Mouse (Mus musculus) stomach, postnatal 0 days (tissue): Measurements from ENCODE around the gene Pgpep1. TPM values are rescaled to one million over a fixed set of nuclear protein-coding genes. Genes with fewer than 3 reads are reported as not detected.

Experiments used
- ATAC-seq: fragments of 200-750 bp; cut with Nextera tagmentation; 2 replicates; pipeline ENCODE4 v1.8.0; 2017; ENCODE audit not compliant: low FRiP score, low TSS enrichment
- DNase-seq: peaks from one replicate; pipeline ENCODE4 v3.0.0-alpha.2; 2016; ENCODE audit warnings: low spot score
- H3K27ac ChIP-seq: fragments of 300-500 bp; sonication (generic); replicated peaks from 2 replicates; pipeline ENCODE4 v1.5.1; 2014; ENCODE audit warnings: mild to moderate bottlenecking, control low read depth
- H3K27me3 ChIP-seq: fragments of 300-500 bp; sonication (generic); 2 replicates; pipeline ENCODE4 v1.6.1; 2014; ENCODE audit warnings: low read length; ENCODE audit not compliant: control insufficient read depth, insufficient read depth
- H3K36me3 ChIP-seq: fragments of 300-500 bp; sonication (generic); 2 replicates; pipeline ENCODE4 v1.6.1; 2014; ENCODE audit warnings: low read length, mixed read lengths; ENCODE audit not compliant: control insufficient read depth, insufficient read depth
- H3K4me1 ChIP-seq: fragments of 300-500 bp; sonication (generic); replicated peaks from 2 replicates; pipeline ENCODE4 v1.6.1; 2014; ENCODE audit warnings: antibody characterized with exemption; ENCODE audit not compliant: control insufficient read depth, insufficient read depth
- H3K4me2 ChIP-seq: fragments of 300-500 bp; sonication (generic); replicated peaks from 2 replicates; pipeline ENCODE4 v1.6.1; 2014; ENCODE audit warnings: low read depth, mild to moderate bottlenecking, control low read depth, moderate library complexity
- H3K4me3 ChIP-seq: fragments of 300-500 bp; sonication (generic); 2 replicates; pipeline ENCODE4 v1.5.1; 2014; ENCODE audit warnings: low read depth, low read length, control low read depth
- H3K9ac ChIP-seq: fragments of 300-500 bp; sonication (generic); 2 replicates; pipeline ENCODE4 v1.6.1; 2014; ENCODE audit warnings: mild to moderate bottlenecking, low read length, control low read depth, mixed read lengths
- H3K9me3 ChIP-seq: fragments of 300-500 bp; sonication (generic); 2 replicates; pipeline ENCODE4 v1.6.1; 2016; ENCODE audit warnings: low read length; ENCODE audit not compliant: control insufficient read depth
- CTCF ChIP-seq: IDR thresholded peaks from 2 replicates; pipeline ENCODE4 v1.5.1; 2016; ENCODE audit warnings: antibody characterized with exemption, low read depth, mild to moderate bottlenecking, moderate library complexity
- EP300 ChIP-seq: optimal IDR thresholded peaks from 2 replicates; pipeline ENCODE3; 2016; ENCODE audit warnings: antibody characterized with exemption
- WGBS: fragments of 180-500 bp; shearing (Covaris S2); extraction: QIAGEN DNeasy Blood & Tissue Kit; methylation state at CpG from one replicate; pipeline ENCODE4 v1.1.7; 2014; 5-methylcytosine and 5-hydroxymethylcytosine counted together
- polyA plus RNA-seq: library from polyadenylated mRNA; unstranded; fragments of >200 nt; fragmentation: Nextera tagmentation; extraction: Ambion mirVana; gene quantifications from 2 replicates; pipeline ENCODE4 v1.2.1, GENCODE M21; 2015

Gene Pgpep1
- polyA plus RNA-seq, 1 experiment from 2014 or later: 23.3 TPM

GRCm38 (mm10) chr8:70648164-70648442 lies 12.1 kb downstream of the Pgpep1 start:
- ATAC-seq: no peak
- Histone ChIP-seq H3K36me3 (peaks cover 6% of the 10 kb centered on the region; the same call in 1 of the 2 replicates), H3K9ac (peak overlapping the region; percentile 1; the same call in 1 of the 2 replicates), H3K4me2 (no peak overlapping the region), H3K4me1 (peaks cover 8% of the 10 kb centered on the region; the same call in 1 of the 2 replicates), H3K27me3 (no peaks in the 10 kb centered on the region), H3K4me3 (no peak overlapping the region), H3K27ac (no peak overlapping the region), H3K9me3 (no peaks in the 10 kb centered on the region)
- TF ChIP-seq CTCF: no peak
- TF ChIP-seq EP300: no peak
- 33% methylated on average over 1 of the region's 1 CpGs for WGBS
- DNase-seq: no peak

- Histone ChIP-seq H3K27ac (no peak overlapping the region; the same call in 1 of the 2 replicates), H3K9me3 (no peaks in the 10 kb centered on the region), H3K27me3 (no peaks in the 10 kb centered on the region), H3K4me2 (no peak overlapping the region), H3K4me1 (peaks cover 8% of the 10 kb centered on the region; the same call in 1 of the 2 replicates), H3K9ac (peak overlapping the region; percentile 1; the same call in 1 of the 2 replicates), H3K36me3 (peaks cover 6% of the 10 kb centered on the region; the same call in 1 of the 2 replicates), H3K4me3 (no peak overlapping the region)
- DNase-seq: no peak
- no peak for ATAC-seq
- WGBS: 60% methylated on average over 8 of the region's 8 CpGs
- no peak for TF ChIP-seq EP300
- no peak for TF ChIP-seq CTCF
These were observed 12.6 kb downstream of the Pgpep1 start for GRCm38 (mm10) chr8:70647343-70648163.

GRCm38 (mm10) chr8:70646775-70647174 lies 13.4 kb downstream of the Pgpep1 start:
- ATAC-seq (no peak), DNase-seq (no peak)
- Histone ChIP-seq H3K4me3 (no peak overlapping the region), H3K36me3 (peaks cover 4% of the 10 kb centered on the region; the same call in 1 of the 2 replicates), H3K4me2 (no peak overlapping the region), H3K4me1 (peaks cover 8% of the 10 kb centered on the region; the same call in 1 of the 2 replicates), H3K27me3 (no peaks in the 10 kb centered on the region), H3K27ac (no peak overlapping the region), H3K9me3 (no peaks in the 10 kb centered on the region), H3K9ac (no peak overlapping the region)
- TF ChIP-seq CTCF (no peak), EP300 (no peak)

- Histone ChIP-seq H3K4me1 (peaks cover 8% of the 10 kb centered on the region; the same call in 1 of the 2 replicates), H3K4me2 (no peak overlapping the region), H3K9ac (no peak overlapping the region), H3K4me3 (no peak overlapping the region), H3K9me3 (no peaks in the 10 kb centered on the region), H3K27ac (no peak overlapping the region), H3K27me3 (no peaks in the 10 kb centered on the region), H3K36me3 (peaks cover 4% of the 10 kb centered on the region; the same call in 1 of the 2 replicates)
- WGBS: 73% methylated on average over 6 of the region's 6 CpGs
- TF ChIP-seq EP300: no peak
- TF ChIP-seq CTCF: no peak
- DNase-seq: no peak
- ATAC-seq: no peak
These were observed 13.8 kb downstream of the Pgpep1 start for GRCm38 (mm10) chr8:70646369-70646768.

- Histone ChIP-seq H3K4me3 (no peak overlapping the region), H3K36me3 (peaks cover 4% of the 10 kb centered on the region; the same call in 1 of the 2 replicates), H3K27ac (0 out of 2 replicates have a peak overlapping the region, but pooled peaks have one; percentile 18), H3K9ac (no peak overlapping the region), H3K4me2 (no peak overlapping the region), H3K9me3 (no peaks in the 10 kb centered on the region), H3K4me1 (peaks cover 8% of the 10 kb centered on the region; the same call in 1 of the 2 replicates), H3K27me3 (no peaks in the 10 kb centered on the region)
- DNase-seq (no peak), ATAC-seq (no peak)
- TF ChIP-seq EP300 (no peak), CTCF (no peak)
- WGBS: 46% methylated on average over 17 of the region's 17 CpGs
These were observed 14.5 kb downstream of the Pgpep1 start for GRCm38 (mm10) chr8:70645501-70646224.
